Mouse (Mus musculus): Measurements from ENCODE around the gene Ncln.

The Ncln gene

GRCm38 (mm10) chr10:81496264-81496901, at the start of gene Ncln:
Gene Ncln (minus strand): TSS chr10:81496392.
- in situ Hi-C loops (cut with MboI; ENCODE audit: unreplicated experiment in 2 of 2), result loop anchor here (5.0 to 25.0 kb wide), 4 partner anchors 51 to 678 kb away; partner anchors contain the start of genes BC025920 (in 1 of the 2) and Gna11 (in 1 of the 2)

- in situ Hi-C loops (cut with MboI; ENCODE audit: unreplicated experiment in 2 of 2), result loop anchor here (5.0 kb wide), 2 partner anchors 48 to 153 kb away; partner anchors contain the start of genes Ncln (in 1 of the 2) and Smim24 (in 1 of the 2)
Measured at GRCm38 (mm10) chr10:81545161-81545747, 49.1 kb upstream of the Ncln start, which contains the start of gene Gna11. Gene Gna11 (minus strand): TSS chr10:81545190.

- in situ Hi-C loops (cut with MboI; ENCODE audit: unreplicated experiment in 2 of 2), result loop anchor here (5.0 kb wide), 2 partner anchors 47 to 152 kb away; partner anchors contain the start of genes Ncln (in 1 of the 2) and Smim24 (in 1 of the 2)
Measured at GRCm38 (mm10) chr10:81544296-81545160, 48.3 kb upstream of the Ncln start.

DNA sequence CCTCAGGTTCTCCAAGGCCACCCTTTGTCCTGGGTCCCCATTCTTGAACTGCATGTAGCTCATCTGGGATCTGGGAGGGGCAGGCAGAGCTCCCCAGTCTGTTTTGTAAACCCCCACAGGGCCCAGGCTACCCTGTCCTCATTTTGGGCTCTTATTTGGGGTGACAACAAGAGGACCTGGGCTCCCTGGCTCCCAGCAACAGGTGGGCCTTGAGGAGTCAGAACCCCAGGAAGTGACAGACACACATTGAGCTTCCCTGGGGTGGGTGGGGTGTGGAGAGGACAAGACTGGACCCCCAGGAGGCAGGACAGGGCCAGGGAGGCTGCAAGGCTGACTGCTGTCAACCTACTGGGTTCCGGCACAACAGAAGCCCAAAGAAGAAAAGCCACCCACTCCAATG, 47.4 kb upstream of the Ncln start:
- in situ Hi-C loops (cut with MboI; ENCODE audit: unreplicated experiment in 2 of 2), result no loop called here

GRCm38 (mm10) chr10:81542727-81543460, 46.7 kb upstream of the Ncln start:
- in situ Hi-C loops (cut with MboI; ENCODE audit: unreplicated experiment in 2 of 2), result no loop called here

- in situ Hi-C loops (cut with MboI; ENCODE audit: unreplicated experiment in 2 of 2), result no loop called here
Measured at GRCm38 (mm10) chr10:81541803-81542202, 45.6 kb upstream of the Ncln start.

DNA sequence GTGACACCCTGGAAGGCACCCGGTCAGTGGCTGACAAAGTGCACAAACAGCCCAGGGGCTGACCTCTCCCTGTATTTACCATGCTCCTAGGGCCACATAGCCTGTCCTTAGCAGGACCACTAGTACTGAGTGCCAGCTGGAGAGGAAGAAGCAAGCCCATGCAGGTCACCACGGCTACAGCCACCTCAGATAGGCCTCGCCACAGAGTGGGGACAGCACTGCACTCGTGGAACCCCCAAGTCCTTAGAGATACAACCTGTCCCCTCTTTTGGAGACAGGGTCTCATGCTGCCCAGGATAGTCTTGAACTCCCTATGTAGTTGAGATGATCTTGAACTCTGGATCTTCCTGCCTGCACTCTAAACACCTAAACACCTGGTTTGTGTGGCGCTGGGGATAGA, 45.2 kb upstream of the Ncln start:
- in situ Hi-C loops (cut with MboI; ENCODE audit: unreplicated experiment in 2 of 2), result no loop called here

DNA sequence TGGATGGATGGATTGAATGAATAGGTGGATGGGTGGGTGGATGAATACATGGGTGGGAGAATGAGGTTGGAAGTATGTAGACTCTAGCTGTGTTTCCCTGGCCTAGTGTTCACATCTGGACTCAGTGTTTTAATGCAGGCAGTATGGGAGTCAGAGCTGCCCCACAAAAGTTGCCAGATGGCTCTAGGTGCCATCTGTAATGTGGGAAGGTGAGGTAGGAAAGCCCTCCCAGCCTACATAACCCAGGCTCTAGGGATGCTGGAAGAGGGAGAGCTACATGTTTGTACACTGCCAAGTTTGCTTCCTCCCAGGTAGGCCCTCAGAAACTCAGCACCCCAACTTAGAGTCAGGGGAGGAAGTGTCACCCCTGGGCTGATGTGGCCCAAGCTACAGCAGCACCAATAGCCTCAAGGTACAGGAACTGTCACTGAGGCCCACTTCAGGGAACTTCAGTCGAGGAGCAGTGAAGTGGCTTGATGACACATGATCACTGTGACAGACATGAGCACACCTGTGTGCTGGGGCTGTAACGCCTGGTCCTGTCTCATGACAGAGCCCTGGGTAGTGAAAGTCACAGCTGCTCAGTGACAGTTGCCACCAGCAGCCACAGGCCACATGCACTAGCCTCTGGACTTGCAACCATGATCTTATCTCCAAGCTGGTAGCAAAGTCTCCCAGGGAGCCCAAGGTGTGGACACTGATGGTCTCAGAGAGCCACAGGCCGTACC, 42.3 kb upstream of the Ncln start:
- in situ Hi-C loops (cut with MboI; ENCODE audit: unreplicated experiment in 2 of 2), result loop anchor here in 1 of 2 experiments (5.0 kb wide), 1 partner anchor 36 kb away; the partner anchor contains the start of gene S1pr4

- in situ Hi-C loops (cut with MboI; ENCODE audit: unreplicated experiment in 2 of 2), result loop anchor here in 1 of 2 experiments (5.0 kb wide), 1 partner anchor 35 kb away; the partner anchor contains the start of gene S1pr4
Measured at GRCm38 (mm10) chr10:81537429-81537828, 41.2 kb upstream of the Ncln start.

DNA sequence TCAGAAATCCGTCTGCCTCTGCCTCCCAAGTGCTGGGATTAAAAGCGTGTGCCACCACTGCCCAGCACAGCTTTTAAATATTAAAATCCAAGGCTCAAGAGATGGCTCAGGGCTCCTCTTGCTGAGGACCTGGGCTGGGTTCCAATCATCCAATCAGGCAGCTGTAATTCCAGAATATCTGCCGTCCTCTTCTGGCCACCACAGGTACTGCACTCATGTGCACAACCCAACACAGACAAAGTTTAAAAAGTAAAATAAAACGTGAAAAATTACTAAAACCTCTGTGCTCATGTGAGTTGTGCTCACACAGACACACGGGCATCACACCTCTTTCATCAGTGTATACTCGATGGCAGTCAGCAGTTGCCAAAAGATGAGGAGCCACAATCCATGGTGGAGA, 40.5 kb upstream of the Ncln start:
- in situ Hi-C loops (cut with MboI; ENCODE audit: unreplicated experiment in 2 of 2), result loop anchor here in 1 of 2 experiments (5.0 kb wide), 1 partner anchor 34 kb away; the partner anchor contains the start of gene S1pr4

DNA sequence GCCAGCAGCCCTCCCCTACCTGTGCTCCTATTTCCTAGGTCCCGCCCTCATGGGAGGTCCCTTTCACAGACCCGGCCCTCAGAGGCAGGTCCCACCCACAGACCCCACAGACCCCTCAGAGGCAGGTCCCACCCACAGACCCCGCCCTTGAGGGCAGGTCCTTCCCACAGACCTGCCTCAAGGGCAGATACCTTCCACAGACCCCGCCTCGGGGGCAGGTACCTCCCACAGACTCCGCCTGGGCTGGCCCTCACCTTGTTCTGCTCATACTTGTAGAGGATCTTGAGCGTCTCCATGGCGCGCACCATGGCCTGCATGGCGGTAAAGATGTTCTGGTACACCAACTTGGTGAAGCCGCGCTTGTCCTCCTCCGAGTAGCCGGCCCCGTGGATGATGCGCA, 38.6 kb upstream of the Ncln start:
- in situ Hi-C loops (cut with MboI; ENCODE audit: unreplicated experiment in 2 of 2), result loop anchor here (5.0 kb wide), 2 partner anchors 33 to 138 kb away; partner anchors contain the start of gene S1pr4 (in 1 of the 2)

DNA sequence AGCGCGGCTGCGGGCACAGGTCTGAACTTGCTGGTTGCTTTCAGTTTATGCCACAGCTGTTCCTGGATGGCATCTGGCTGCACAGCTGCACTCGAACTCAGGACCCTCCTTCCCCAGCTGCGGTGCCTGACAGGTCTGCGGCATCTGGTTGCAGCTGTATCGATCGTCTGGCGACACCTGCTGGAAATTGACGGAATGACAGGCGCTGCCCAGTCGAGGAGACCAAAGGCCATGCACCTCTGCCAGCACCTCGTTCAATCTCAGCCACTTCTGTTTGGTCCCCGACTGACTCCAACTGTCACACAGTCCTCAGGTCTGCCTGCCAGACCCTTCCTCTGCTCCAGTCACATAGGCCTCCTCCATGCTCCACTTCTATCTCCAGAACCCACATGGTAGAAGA, 30.6 kb upstream of the Ncln start:
- in situ Hi-C loops (cut with MboI; ENCODE audit: unreplicated experiment in 2 of 2), result loop anchor here in 1 of 2 experiments (5.0 kb wide), 1 partner anchor 44 kb away; the partner anchor contains the start of gene Celf5

DNA sequence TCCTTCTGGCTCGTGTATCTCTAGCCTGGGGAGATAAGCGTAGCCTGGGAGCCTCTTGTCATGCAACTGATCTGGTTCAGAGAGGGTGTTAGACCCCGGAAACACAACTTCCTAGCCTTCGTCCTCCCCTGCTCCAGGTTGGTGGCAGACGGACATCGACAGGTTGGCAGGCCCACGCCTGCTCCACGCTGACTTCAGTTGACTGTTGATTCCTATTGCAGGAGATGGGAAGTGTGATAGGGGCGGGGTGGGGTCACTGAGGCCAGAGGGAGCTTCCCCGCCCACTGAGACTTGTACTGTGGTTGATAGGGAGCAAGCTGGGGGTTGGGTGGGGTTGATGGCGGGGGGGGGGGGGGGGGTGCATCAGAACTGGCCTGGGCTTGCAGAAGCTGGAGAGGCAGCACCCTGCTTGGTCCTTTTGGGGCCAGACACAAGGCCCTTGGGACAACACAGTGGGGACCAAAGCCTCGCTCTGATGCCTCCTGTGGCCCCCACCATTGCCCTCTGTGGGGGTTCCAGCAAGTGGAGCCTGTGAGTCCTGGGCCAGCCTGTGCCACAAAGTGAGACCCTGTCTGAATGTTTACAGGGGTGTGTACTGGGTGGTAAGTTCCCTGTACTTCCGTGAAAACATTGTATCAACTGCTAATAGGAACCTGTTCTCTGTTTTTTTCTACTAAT, 29.0 kb upstream of the Ncln start:
- in situ Hi-C loops (cut with MboI; ENCODE audit: unreplicated experiment in 2 of 2), result loop anchor here in 1 of 2 experiments (5.0 kb wide), 1 partner anchor 43 kb away; the partner anchor contains the start of gene Celf5

DNA sequence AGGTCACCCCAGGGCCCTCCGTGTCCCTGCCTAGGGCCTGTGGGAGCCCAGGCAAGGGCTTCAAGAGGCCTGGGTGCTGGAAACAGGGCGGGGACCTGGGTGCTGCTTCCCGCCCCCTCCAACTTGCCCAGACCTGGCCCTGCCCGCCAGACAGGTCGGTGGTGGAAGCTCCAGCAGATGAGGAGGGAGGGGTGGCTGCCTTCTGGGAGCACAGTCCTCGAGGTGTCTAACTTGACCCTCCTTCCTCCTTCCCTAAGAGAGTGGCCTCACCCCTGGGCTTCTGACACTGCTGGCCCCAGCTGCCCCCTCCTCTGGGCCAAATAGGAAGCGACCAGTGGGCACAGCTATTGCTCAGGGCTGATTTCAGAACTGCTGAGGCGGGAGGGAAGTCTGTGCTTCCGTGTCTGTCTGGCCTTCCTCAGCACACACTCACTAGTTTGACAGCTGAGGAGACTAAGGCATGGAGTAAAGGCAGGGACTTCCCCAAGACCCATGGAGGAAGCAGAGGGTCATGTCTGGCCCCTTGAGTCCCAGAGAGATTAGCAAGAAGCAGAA, 27.9 kb upstream of the Ncln start, which contains the start of gene Gna15:
Gna15 (minus strand) TSS at position 175 of the 555 bp plus-strand sequence.
- in situ Hi-C loops (cut with MboI; ENCODE audit: unreplicated experiment in 2 of 2), result no loop called here

- in situ Hi-C loops (cut with MboI; ENCODE audit: unreplicated experiment in 2 of 2), result no loop called here
Measured at GRCm38 (mm10) chr10:81523570-81523969, 27.4 kb upstream of the Ncln start.

DNA sequence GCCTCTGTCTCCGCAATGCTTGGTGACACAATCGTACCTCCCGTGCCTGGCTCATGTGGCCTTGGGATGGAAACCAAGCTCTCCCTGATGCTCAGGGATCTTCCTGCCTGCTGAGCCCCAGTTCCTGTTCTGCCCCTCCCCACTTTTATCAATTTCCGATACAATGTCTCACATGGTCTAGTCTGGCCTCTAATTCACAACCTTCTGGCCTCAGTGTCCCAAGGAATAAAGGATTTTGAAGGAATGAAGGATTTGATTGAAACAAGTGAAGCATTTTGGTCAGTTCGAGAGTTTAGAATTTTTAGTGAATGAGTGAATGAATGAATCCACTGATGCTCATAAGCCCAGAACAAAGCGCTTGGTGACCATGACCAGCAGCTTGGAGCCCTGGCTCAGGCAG, 26.9 kb upstream of the Ncln start:
- in situ Hi-C loops (cut with MboI; ENCODE audit: unreplicated experiment in 2 of 2), result no loop called here

GRCm38 (mm10) chr10:81519978-81520365, 23.8 kb upstream of the Ncln start:
- in situ Hi-C loops (cut with MboI; ENCODE audit: unreplicated experiment in 2 of 2), result no loop called here

All from v-Abl transformed pro-B cells (cell line).